Mouse (Mus musculus) frontal cortex, postnatal 36 days (tissue): ENCODE measurements around the gene Tmie.
A peak's percentile ranks its signal among the peaks of the same experiment; 100 is the strongest.
"Not testable (repeated sequence)": the region's sequence is repeated elsewhere in the genome, so short reads cannot be mapped to it uniquely, and the experiment has no call there.

Source experiments
- DNase-seq, 2 experiments: peaks; one replicate each; pipeline ENCODE4 v3.0.0; 2022; ENCODE audit warnings: low spot score in 2 of 2

Tmie gene

GRCm38 (mm10) chr9:110836112-110836511, 43.8 kb downstream of the Tmie start:
- DNase-seq: peak; percentile 5 to 28

GRCm38 (mm10) chr9:110834961-110835360, 45.0 kb downstream of the Tmie start:
- DNase-seq: no peak

GRCm38 (mm10) chr9:110834411-110834810, 45.5 kb downstream of the Tmie start, which contains the start of gene Prss45:
Prss45 (plus strand) TSS chr9:110834588.
- no peak for DNase-seq

- no peak for DNase-seq
Observed at GRCm38 (mm10) chr9:110833021-110833420, 46.9 kb downstream of the Tmie start.

- no peak for DNase-seq
Observed at GRCm38 (mm10) chr9:110826390-110826789, 53.5 kb downstream of the Tmie start, which contains the start of gene Prss43. Prss43 (plus strand) TSS chr9:110826690.

GRCm38 (mm10) chr9:110825832-110826231, 54.1 kb downstream of the Tmie start:
- no peak for DNase-seq

- DNase-seq: no peak
Observed at GRCm38 (mm10) chr9:110825426-110825825, 54.5 kb downstream of the Tmie start.

GRCm38 (mm10) chr9:110821436-110821835, 58.5 kb downstream of the Tmie start:
- DNase-seq: no peak

GRCm38 (mm10) chr9:110820546-110820945, 59.4 kb downstream of the Tmie start:
- DNase-seq: not testable (repeated sequence)
